Mouse (Mus musculus) small intestine, adult 2 months (tissue): ENCODE results near the gene Efcab9. TPM values are rescaled to one million over a fixed set of nuclear protein-coding genes. Genes with fewer than 3 reads are reported as not detected.
"Not testable (repeated sequence)": the region's sequence is repeated elsewhere in the genome, so short reads cannot be mapped to it uniquely, and the experiment has no call there.

Experiments
- H3K27ac ChIP-seq: fragments of 200-500 bp; 2 replicates; pipeline ENCODE4 v1.5.1; 2012; ENCODE audit warnings: low read depth, low read length, control low read depth, inconsistent platforms; ENCODE audit not compliant: insufficient read depth
- H3K27me3 ChIP-seq: fragments of 200-500 bp; 2 replicates; pipeline ENCODE4 v1.6.1; 2012; ENCODE audit warnings: mild to moderate bottlenecking, moderate library complexity, low read length, inconsistent platforms; ENCODE audit not compliant: control insufficient read depth, insufficient read depth
- H3K36me3 ChIP-seq: fragments of 200-500 bp; 2 replicates; pipeline ENCODE4 v1.6.1; 2012; ENCODE audit warnings: mild to moderate bottlenecking, low read length, control low read depth, inconsistent platforms; ENCODE audit not compliant: control insufficient read depth, insufficient read depth
- H3K4me1 ChIP-seq: fragments of 200-500 bp; 2 replicates; pipeline ENCODE4 v1.6.1; 2012; ENCODE audit warnings: low read length, inconsistent platforms, mixed read lengths; ENCODE audit not compliant: control insufficient read depth, insufficient read depth, insufficient read length
- H3K4me3 ChIP-seq: fragments of 200-500 bp; 2 replicates; pipeline ENCODE4 v1.5.1; 2012; ENCODE audit warnings: low read depth, mild to moderate bottlenecking, control low read depth, inconsistent platforms, low read length, moderate library complexity
- CTCF ChIP-seq: fragments of 200-500 bp; IDR thresholded peaks from 2 replicates; pipeline ENCODE4 v1.5.1; 2012; ENCODE audit warnings: low read depth, mild to moderate bottlenecking, control low read depth, inconsistent platforms, low read length, moderate library complexity, mixed read lengths; ENCODE audit not compliant: insufficient replicate concordance, insufficient read length; ENCODE audit errors: extremely low read depth
- POLR2A ChIP-seq: fragments of 200-500 bp; IDR thresholded peaks from 2 replicates; pipeline ENCODE4 v1.6.1; 2012; ENCODE audit warnings: low read depth, mild to moderate bottlenecking, control low read depth, inconsistent platforms, low read length, moderate library complexity
- WGBS: fragments of 180-500 bp; shearing (Covaris S2); methylation state at CpG from one replicate; pipeline ENCODE4 v1.1.7; 2018; 5-methylcytosine and 5-hydroxymethylcytosine counted together
- polyA plus RNA-seq: library from polyadenylated mRNA; depleted of rRNA; stranded (reverse); fragments of >200 nt; gene quantifications from 2 replicates; pipeline ENCODE4 v1.2.3, GENCODE M21; 2012

The Efcab9 gene
- polyA plus RNA-seq, 1 experiment = not detected

GRCm38 (mm10) chr11:32524122-32524920, 7.6 kb downstream of the Efcab9 start:
- Histone ChIP-seq H3K4me1 (no peaks in the 10 kb centered on the region), H3K27me3 (no peaks in the 10 kb centered on the region), H3K36me3 (no peaks in the 10 kb centered on the region), H3K27ac (no peak overlapping the region), H3K4me3 (no peak overlapping the region)
- TF ChIP-seq POLR2A = no peak
- TF ChIP-seq CTCF = no peak
- 78% methylated on average over 11 of the region's 11 CpGs for WGBS

- 91% methylated on average over 2 of the region's 2 CpGs for WGBS
- Histone ChIP-seq H3K4me1 (no peaks in the 10 kb centered on the region), H3K36me3 (peaks cover under 1% of the 10 kb centered on the region; the same call in 1 of the 2 replicates), H3K27me3 (no peaks in the 10 kb centered on the region), H3K27ac (no peak overlapping the region), H3K4me3 (no peak overlapping the region)
- no peak for TF ChIP-seq CTCF
- TF ChIP-seq POLR2A = no peak
Measured at GRCm38 (mm10) chr11:32521246-32521645, 10.6 kb downstream of the Efcab9 start.

GRCm38 (mm10) chr11:32519354-32519753, 12.5 kb downstream of the Efcab9 start:
- Histone ChIP-seq H3K36me3 (peaks cover 2% of the 10 kb centered on the region; the same call in 1 of the 2 replicates), H3K4me3 (no peak overlapping the region), H3K4me1 (no peaks in the 10 kb centered on the region), H3K27me3 (no peaks in the 10 kb centered on the region), H3K27ac (no peak overlapping the region)
- WGBS = 81% methylated on average over 1 of the region's 1 CpGs
- no peak for TF ChIP-seq CTCF
- TF ChIP-seq POLR2A = no peak

- peaks cover 2% of the 10 kb centered on the region; the same call in 1 of the 2 replicates for H3K36me3 ChIP-seq
- H3K27me3 ChIP-seq = no peaks in the 10 kb centered on the region
- TF ChIP-seq CTCF (no peak), POLR2A (no peak)
- no peaks in the 10 kb centered on the region for H3K4me1 ChIP-seq
- 92% methylated on average over 4 of the region's 4 CpGs for WGBS
- H3K27ac ChIP-seq = no peak overlapping the region
- no peak overlapping the region for H3K4me3 ChIP-seq
Measured at GRCm38 (mm10) chr11:32518770-32519169, 13.1 kb downstream of the Efcab9 start.

- TF ChIP-seq POLR2A (no peak), CTCF (no peak)
- Histone ChIP-seq H3K4me1 (no peaks in the 10 kb centered on the region), H3K4me3 (no peak overlapping the region), H3K36me3 (peaks cover 2% of the 10 kb centered on the region; the same call in 1 of the 2 replicates), H3K27ac (no peak overlapping the region), H3K27me3 (no peaks in the 10 kb centered on the region)
- 87% methylated on average over 8 of the region's 8 CpGs for WGBS
Measured at GRCm38 (mm10) chr11:32516916-32517712, 14.8 kb downstream of the Efcab9 start.

GRCm38 (mm10) chr11:32516091-32516490, 15.8 kb downstream of the Efcab9 start:
- no peaks in the 10 kb centered on the region for H3K27me3 ChIP-seq
- H3K4me1 ChIP-seq = no peaks in the 10 kb centered on the region
- no peak for TF ChIP-seq CTCF
- TF ChIP-seq POLR2A = no peak
- 86% methylated on average over 12 of the region's 12 CpGs for WGBS
- H3K4me3 ChIP-seq = no peak overlapping the region
- peaks cover 2% of the 10 kb centered on the region; the same call in 1 of the 2 replicates for H3K36me3 ChIP-seq
- H3K27ac ChIP-seq = no peak overlapping the region

GRCm38 (mm10) chr11:32514853-32515252, 17.0 kb downstream of the Efcab9 start:
- not testable (repeated sequence) for H3K4me3 ChIP-seq, H3K27ac ChIP-seq, H3K27me3 ChIP-seq, H3K4me1 ChIP-seq, H3K36me3 ChIP-seq
- WGBS = 96% methylated on average over 5 of the region's 5 CpGs
